Mouse (Mus musculus) midbrain, embryonic 11.5 days (tissue): ENCODE data around the gene Snx8. TPM values are rescaled to one million over a fixed set of nuclear protein-coding genes. Genes with fewer than 3 reads are reported as not detected.

Experiments used
- ATAC-seq: fragments of 200-750 bp; cut with Nextera tagmentation; 2 replicates; pipeline ENCODE4 v1.8.0; 2017; ENCODE audit warnings: moderate TSS enrichment, moderate library complexity; ENCODE audit not compliant: low FRiP score
- DNase-seq: peaks from one replicate; pipeline ENCODE4 v3.0.0; 2015; ENCODE audit warnings: low spot score; ENCODE audit errors: missing footprints
- H3K27ac ChIP-seq: fragments of 300-500 bp; sonication (generic); 2 replicates; pipeline ENCODE4 v1.5.1; 2014; ENCODE audit warnings: low read depth, low read length
- H3K27me3 ChIP-seq: fragments of 300-500 bp; sonication (generic); 2 replicates; pipeline ENCODE4 v1.6.1; 2014; ENCODE audit warnings: mild to moderate bottlenecking, low read length, moderate library complexity, mixed read lengths; ENCODE audit not compliant: control insufficient read depth, insufficient read depth
- H3K36me3 ChIP-seq: fragments of 300-500 bp; sonication (generic); 2 replicates; pipeline ENCODE4 v1.6.1; 2014; ENCODE audit warnings: mild to moderate bottlenecking, low read length, moderate library complexity, mixed read lengths; ENCODE audit not compliant: control insufficient read depth, insufficient read depth
- H3K4me1 ChIP-seq: fragments of 300-500 bp; sonication (generic); 2 replicates; pipeline ENCODE4 v1.6.1; 2014; ENCODE audit warnings: low read length; ENCODE audit not compliant: control insufficient read depth, insufficient read depth
- H3K4me2 ChIP-seq: fragments of 300-500 bp; sonication (generic); 2 replicates; pipeline ENCODE4 v1.6.1; 2014; ENCODE audit warnings: mild to moderate bottlenecking, moderate library complexity
- H3K4me3 ChIP-seq: fragments of 300-500 bp; sonication (generic); 2 replicates; pipeline ENCODE4 v1.5.1; 2014; ENCODE audit warnings: low read depth, low read length
- H3K9ac ChIP-seq: fragments of 300-500 bp; sonication (generic); 2 replicates; pipeline ENCODE4 v1.6.1; 2014; ENCODE audit warnings: low read length
- H3K9me3 ChIP-seq: fragments of 300-500 bp; sonication (generic); 2 replicates; pipeline ENCODE4 v1.6.1; 2016; ENCODE audit warnings: low read length; ENCODE audit not compliant: control insufficient read depth
- WGBS: fragments of 180-500 bp; shearing (Covaris S2); extraction: QIAGEN DNeasy Blood & Tissue Kit; methylation state at CpG from one replicate; pipeline ENCODE4 v1.1.7; 2014; 5-methylcytosine and 5-hydroxymethylcytosine counted together
- polyA plus RNA-seq: library from polyadenylated mRNA; unstranded; fragments of >200 nt; fragmentation: Nextera tagmentation; extraction: Ambion mirVana; gene quantifications from 2 replicates; pipeline ENCODE4 v1.2.1, GENCODE M21; 2014

Gene Snx8
- polyA plus RNA-seq, 1 experiment from 2014 or later: 9.9 TPM

DNA sequence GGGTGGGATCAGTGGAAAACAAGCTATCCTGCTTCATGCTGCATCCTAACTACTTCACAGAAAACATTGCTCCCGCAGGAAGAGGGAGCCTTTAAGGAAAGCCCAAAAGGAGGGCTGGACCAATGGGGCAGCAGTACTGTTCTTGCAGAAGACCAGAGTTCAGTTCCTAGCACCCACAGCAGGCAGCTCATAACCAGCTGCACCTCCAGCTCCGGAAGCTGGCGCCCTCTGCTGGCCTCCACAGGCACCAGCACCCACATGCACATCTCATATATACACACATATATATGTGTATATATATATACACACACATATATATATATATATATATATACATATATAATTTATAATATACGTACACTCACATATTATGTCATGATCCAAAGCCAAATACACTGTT, 50.3 kb downstream of the Snx8 start:
- Histone ChIP-seq H3K4me1 (no peaks in the 10 kb centered on the region), H3K4me3 (no peak overlapping the region), H3K9me3 (0 out of 2 replicates have a peak, but pooled peaks cover 3% of the 10 kb centered on the region), H3K27ac (no peak overlapping the region), H3K9ac (no peak overlapping the region), H3K4me2 (no peak overlapping the region), H3K36me3 (peaks cover 14% of the 10 kb centered on the region; the same call in 1 of the 2 replicates), H3K27me3 (no peaks in the 10 kb centered on the region)
- DNase-seq: peak; percentile 65
- 99% methylated on average over 4 of the region's 4 CpGs for WGBS
- no peak for ATAC-seq

GRCm38 (mm10) chr5:140336680-140337079, 52.4 kb downstream of the Snx8 start:
- Histone ChIP-seq H3K9ac (no peak overlapping the region), H3K4me2 (no peak overlapping the region), H3K36me3 (peaks cover 14% of the 10 kb centered on the region; the same call in 1 of the 2 replicates), H3K4me1 (no peaks in the 10 kb centered on the region; the same call in 1 of the 2 replicates), H3K9me3 (0 out of 2 replicates have a peak, but pooled peaks cover 3% of the 10 kb centered on the region), H3K4me3 (no peak overlapping the region), H3K27me3 (no peaks in the 10 kb centered on the region), H3K27ac (no peak overlapping the region)
- WGBS: 83% methylated on average over 1 of the region's 1 CpGs
- DNase-seq (peak; percentile 91), ATAC-seq (no peak)

DNA sequence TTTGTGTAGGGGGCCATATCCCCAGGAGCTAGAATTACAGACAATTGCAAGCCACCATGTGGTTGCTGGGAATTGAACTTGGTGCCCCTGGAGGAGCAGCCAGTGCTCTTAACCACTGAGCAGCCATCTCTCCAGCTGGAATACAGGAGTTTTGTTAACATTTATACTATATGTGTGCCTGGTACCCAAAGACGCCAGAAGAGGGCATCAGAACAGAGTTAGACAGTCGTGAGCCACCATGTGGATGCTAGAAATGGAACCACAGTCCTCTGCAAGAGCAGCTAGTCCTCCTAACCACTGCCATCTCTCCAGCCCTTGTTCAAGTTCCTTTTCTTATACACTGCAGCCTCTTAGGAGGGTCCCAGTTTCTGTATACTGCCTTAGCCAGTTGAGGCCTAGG, 55.4 kb downstream of the Snx8 start:
- no peak for ATAC-seq
- H3K9me3 ChIP-seq: 0 out of 2 replicates have a peak, but pooled peaks cover under 1% of the 10 kb centered on the region
- H3K27ac ChIP-seq: no peak overlapping the region
- H3K4me3 ChIP-seq: no peak overlapping the region
- no peak overlapping the region for H3K4me2 ChIP-seq
- DNase-seq: peak; percentile 83
- H3K36me3 ChIP-seq: peaks cover 3% of the 10 kb centered on the region; the same call in 1 of the 2 replicates
- H3K27me3 ChIP-seq: no peaks in the 10 kb centered on the region
- WGBS: 34% methylated on average over 2 of the region's 2 CpGs
- peaks cover 7% of the 10 kb centered on the region for H3K4me1 ChIP-seq
- H3K9ac ChIP-seq: no peak overlapping the region

- Histone ChIP-seq H3K9me3 (no peaks in the 10 kb centered on the region), H3K4me3 (peak overlapping the region; percentile 76; the same call in 1 of the 2 replicates), H3K4me2 (peak overlapping the region; percentile 89; the same call in 1 of the 2 replicates), H3K27me3 (no peaks in the 10 kb centered on the region), H3K36me3 (peaks cover 2% of the 10 kb centered on the region; the same call in 1 of the 2 replicates), H3K4me1 (peaks cover 7% of the 10 kb centered on the region), H3K27ac (no peak overlapping the region), H3K9ac (no peak overlapping the region)
- ATAC-seq (no peak), DNase-seq (peak; percentile 77)
- 66% methylated on average over 4 of the region's 4 CpGs for WGBS
Measured at GRCm38 (mm10) chr5:140332519-140332918, 56.5 kb downstream of the Snx8 start.

DNA sequence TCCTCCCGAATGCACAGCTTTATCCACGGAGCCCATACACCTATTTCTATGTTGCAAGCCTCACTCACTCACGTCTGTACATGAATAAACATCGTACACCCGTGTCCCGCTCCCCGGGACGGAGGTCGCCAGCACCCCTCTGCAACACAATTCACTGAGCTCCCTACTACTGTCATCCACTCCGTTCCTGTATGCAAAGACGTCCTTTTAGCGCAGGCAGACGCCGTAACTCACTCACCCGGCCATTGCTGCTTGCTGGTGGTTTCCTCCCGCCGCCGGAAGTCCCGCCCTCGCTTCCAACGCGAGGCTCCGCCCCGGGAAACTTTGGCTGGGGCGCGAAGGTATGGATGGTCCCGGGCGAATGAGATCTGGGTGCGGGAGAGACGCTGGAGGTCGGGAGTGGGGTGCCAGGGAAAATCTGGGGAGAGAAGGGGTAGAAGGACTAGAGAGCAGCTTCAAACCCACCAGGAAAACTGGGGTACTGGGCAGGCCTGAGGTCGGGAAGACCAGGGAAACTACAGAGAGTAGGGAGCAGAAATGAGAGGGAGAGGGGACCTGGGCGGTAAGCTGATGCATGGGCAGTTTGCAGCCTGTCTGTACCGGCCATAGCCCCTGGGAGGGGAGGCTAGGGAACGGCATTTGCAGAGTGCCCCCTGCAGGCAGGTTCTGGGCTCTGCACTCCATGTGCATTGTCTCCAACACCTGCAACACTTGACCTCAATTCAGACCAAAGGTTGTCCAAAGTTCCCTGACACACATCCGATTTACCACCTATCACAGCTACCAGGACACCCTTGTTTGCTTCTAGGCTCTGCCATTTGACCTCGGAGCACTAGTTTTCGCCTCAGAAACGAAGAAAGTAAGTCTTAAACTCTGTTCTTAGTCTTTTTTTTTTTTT, 57.2 kb downstream of the Snx8 start, which contains the start of gene Mrm2:
Gene Mrm2 (minus strand): TSS at position 284 of the 898 bp plus-strand sequence.
- 1% methylated on average over 39 of the region's 39 CpGs for WGBS
- peaks cover 7% of the 10 kb centered on the region for H3K4me1 ChIP-seq
- peaks cover 2% of the 10 kb centered on the region; the same call in 1 of the 2 replicates for H3K36me3 ChIP-seq
- no peaks in the 10 kb centered on the region for H3K27me3 ChIP-seq
- H3K4me2 ChIP-seq: peak within 1 kb of the TSS; percentile 89
- peak within 1 kb of the TSS; percentile 64 for H3K27ac ChIP-seq
- no peaks in the 10 kb centered on the region for H3K9me3 ChIP-seq
- H3K4me3 ChIP-seq: peak within 1 kb of the TSS; percentile 76
- DNase-seq (peak; percentile 98), ATAC-seq (peak; percentile 82)
- peak within 1 kb of the TSS; percentile 91 for H3K9ac ChIP-seq

GRCm38 (mm10) chr5:140324058-140324457, 65.0 kb downstream of the Snx8 start:
- H3K27ac ChIP-seq: no peak overlapping the region
- H3K27me3 ChIP-seq: no peaks in the 10 kb centered on the region
- H3K4me2 ChIP-seq: no peak overlapping the region
- DNase-seq (peak; percentile 69), ATAC-seq (no peak)
- no peaks in the 10 kb centered on the region for H3K9me3 ChIP-seq
- peaks cover 5% of the 10 kb centered on the region for H3K4me1 ChIP-seq
- no peak overlapping the region for H3K9ac ChIP-seq
- 93% methylated on average over 5 of the region's 5 CpGs for WGBS
- peaks cover 2% of the 10 kb centered on the region; the same call in 1 of the 2 replicates for H3K36me3 ChIP-seq
- H3K4me3 ChIP-seq: no peak overlapping the region

GRCm38 (mm10) chr5:140321756-140322575, 67.1 kb downstream of the Snx8 start:
- Histone ChIP-seq H3K4me1 (peaks cover 5% of the 10 kb centered on the region), H3K4me2 (peak overlapping the region; percentile 45), H3K9me3 (no peaks in the 10 kb centered on the region), H3K27me3 (no peaks in the 10 kb centered on the region), H3K4me3 (peak overlapping the region; percentile 65), H3K9ac (peak overlapping the region; percentile 89), H3K27ac (peak overlapping the region; percentile 52; the same call in 1 of the 2 replicates), H3K36me3 (no peaks in the 10 kb centered on the region)
- ATAC-seq (peak; percentile 42; the same call in 1 of the 2 replicates), DNase-seq (no peak)
- 3% methylated on average over 17 of the region's 17 CpGs for WGBS

GRCm38 (mm10) chr5:140321042-140321755, 67.9 kb downstream of the Snx8 start, which contains the start of the genes Mad1l1 and Nudt1:
Mad1l1 (minus strand) TSS chr5:140321552.
Nudt1 (plus strand) TSS chr5:140321656.
- Histone ChIP-seq H3K9ac (peak within 1 kb of the TSS; percentile 89), H3K4me3 (peak within 1 kb of the TSS; percentile 65), H3K4me2 (peak within 1 kb of the TSS; percentile 45), H3K27me3 (no peaks in the 10 kb centered on the region), H3K9me3 (no peaks in the 10 kb centered on the region), H3K27ac (peak within 1 kb of the TSS; percentile 52; the same call in 1 of the 2 replicates), H3K4me1 (peaks cover 5% of the 10 kb centered on the region), H3K36me3 (no peaks in the 10 kb centered on the region)
- peak; percentile 89 for ATAC-seq
- WGBS: under 1% methylated on average over 60 of the region's 60 CpGs
- peak; percentile 99 for DNase-seq
